Mouse (Mus musculus): ENCODE results near the gene Kcnip2.
A peak's percentile ranks its signal among the peaks of the same experiment; 100 is the strongest.

Gene Kcnip2

GRCm38 (mm10) chr19:45815831-45816405 is at the start of gene Kcnip2:
Gene Kcnip2 (minus strand): TSS chr19:45816061.
- peak; percentile 37 to 65 for DNase-seq

GRCm38 (mm10) chr19:45855284-45855920 is 39.5 kb upstream of the Kcnip2 start:
- DNase-seq, result no peak

- no peak for DNase-seq
Measured at GRCm38 (mm10) chr19:45854521-45854920, 38.7 kb upstream of the Kcnip2 start.

GRCm38 (mm10) chr19:45847733-45848093 is 31.9 kb upstream of the Kcnip2 start:
- DNase-seq, result no peak

GRCm38 (mm10) chr19:45847016-45847732 is 31.3 kb upstream of the Kcnip2 start:
- DNase-seq, result peak in 1 of 2 experiments; percentile 49

GRCm38 (mm10) chr19:45844209-45844608 is 28.3 kb upstream of the Kcnip2 start:
- no peak for DNase-seq

GRCm38 (mm10) chr19:45843424-45843823 is 27.6 kb upstream of the Kcnip2 start:
- no peak for DNase-seq

GRCm38 (mm10) chr19:45837050-45837994 is 21.5 kb upstream of the Kcnip2 start:
- DNase-seq, result no peak

GRCm38 (mm10) chr19:45835490-45835889 is 19.6 kb upstream of the Kcnip2 start:
- DNase-seq, result no peak

- no peak for DNase-seq
Measured at GRCm38 (mm10) chr19:45833665-45834064, 17.8 kb upstream of the Kcnip2 start.

GRCm38 (mm10) chr19:45830679-45831078 is 14.8 kb upstream of the Kcnip2 start:
- no peak for DNase-seq

GRCm38 (mm10) chr19:45827736-45828135 is 11.9 kb upstream of the Kcnip2 start:
- DNase-seq, result no peak

- DNase-seq, result no peak
Measured at GRCm38 (mm10) chr19:45827125-45827524, 11.3 kb upstream of the Kcnip2 start.

- DNase-seq, result peak in 1 of 2 experiments; percentile 38
Measured at GRCm38 (mm10) chr19:45826146-45826545, 10.3 kb upstream of the Kcnip2 start.

GRCm38 (mm10) chr19:45821832-45822231 is 6.0 kb upstream of the Kcnip2 start:
- no peak for DNase-seq

GRCm38 (mm10) chr19:45817816-45818490 is 2.1 kb upstream of the Kcnip2 start:
- no peak for DNase-seq

GRCm38 (mm10) chr19:45816727-45817126 is 866 bp upstream of the Kcnip2 start:
- peak; percentile 62 to 83 for DNase-seq

GRCm38 (mm10) chr19:45815170-45815569 is 691 bp downstream of the Kcnip2 start:
- no peak for DNase-seq

GRCm38 (mm10) chr19:45813801-45814200 is 2.1 kb downstream of the Kcnip2 start:
- peak in 1 of 2 experiments; percentile 44 for DNase-seq

- DNase-seq, result peak; percentile 88 to 96
Measured at GRCm38 (mm10) chr19:45813263-45813662, 2.6 kb downstream of the Kcnip2 start.

- DNase-seq, result no peak
Measured at GRCm38 (mm10) chr19:45812673-45813252, 3.1 kb downstream of the Kcnip2 start.

GRCm38 (mm10) chr19:45812115-45812514 is 3.7 kb downstream of the Kcnip2 start:
- peak; percentile 73 to 86 for DNase-seq

All from kidney, postnatal 36 days (tissue).